Mouse (Mus musculus): ENCODE data around the gene Aars. TPM values are rescaled to one million over a fixed set of nuclear protein-coding genes. Genes with fewer than 3 reads are reported as not detected.

Aars gene
- polyA plus RNA-seq, 1 experiment from 2014 or later, result 52.3 TPM

DNA sequence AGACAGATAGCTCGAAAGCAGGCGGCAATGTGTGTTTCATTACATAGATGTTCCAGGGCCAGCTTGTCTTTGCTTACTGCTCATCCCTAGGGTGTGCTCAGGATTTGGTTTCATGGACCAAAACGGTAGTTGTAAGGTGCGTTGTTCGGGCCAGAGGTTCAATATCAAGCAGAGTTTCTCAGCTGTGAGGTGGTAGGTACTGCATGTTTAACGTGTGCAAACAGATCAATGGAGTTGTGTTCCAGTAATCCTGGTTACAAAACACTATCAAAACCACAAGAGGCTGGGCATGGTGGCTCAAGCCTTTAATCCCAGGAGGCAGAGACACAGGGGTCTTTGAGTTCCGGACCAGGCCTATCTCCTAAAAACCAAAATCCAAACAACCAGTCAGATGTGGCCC, 16.2 kb downstream of the Aars start:
- H3K27me3 ChIP-seq (replicated peaks; ENCODE audit: control insufficient read depth, insufficient read depth, low read length), result no peaks in the 10 kb centered on the region
- ATAC-seq, result no peak
- no peak overlapping the region for H3K27ac ChIP-seq (ENCODE audit: low read length)
- 92% methylated on average over 7 of the region's 7 CpGs for WGBS
- H3K4me2 ChIP-seq (ENCODE audit: low read depth, low read length), result no peak overlapping the region
- H3K36me3 ChIP-seq (ENCODE audit: control insufficient read depth, insufficient read depth, low read length), result peaks cover 36% of the 10 kb centered on the region
- H3K4me1 ChIP-seq (ENCODE audit: control insufficient read depth, insufficient read depth, low read length), result no peaks in the 10 kb centered on the region
- no peaks in the 10 kb centered on the region for H3K9me3 ChIP-seq (ENCODE audit: control insufficient read depth, low read length)
- no peak overlapping the region for H3K4me3 ChIP-seq (ENCODE audit: low read length)
- H3K9ac ChIP-seq (ENCODE audit: low read depth, low read length), result no peak overlapping the region

GRCm38 (mm10) chr8:111053827-111054518, 21.0 kb downstream of the Aars start:
- H3K4me2 ChIP-seq (ENCODE audit: low read depth, low read length), result no peak overlapping the region
- H3K9me3 ChIP-seq (ENCODE audit: control insufficient read depth, low read length), result no peaks in the 10 kb centered on the region
- H3K4me3 ChIP-seq (ENCODE audit: low read length), result no peak overlapping the region
- H3K36me3 ChIP-seq (ENCODE audit: control insufficient read depth, insufficient read depth, low read length), result peaks cover 46% of the 10 kb centered on the region
- WGBS, result 94% methylated on average over 12 of the region's 12 CpGs
- H3K4me1 ChIP-seq (ENCODE audit: control insufficient read depth, insufficient read depth, low read length), result peaks cover 17% of the 10 kb centered on the region
- ATAC-seq, result no peak
- no peak overlapping the region for H3K27ac ChIP-seq (ENCODE audit: low read length)
- no peaks in the 10 kb centered on the region for H3K27me3 ChIP-seq (replicated peaks; ENCODE audit: control insufficient read depth, insufficient read depth, low read length)
- H3K9ac ChIP-seq (ENCODE audit: low read depth, low read length), result no peak overlapping the region

- 90% methylated on average over 17 of the region's 17 CpGs for WGBS
- H3K4me3 ChIP-seq (ENCODE audit: low read length), result no peak overlapping the region
- no peak overlapping the region for H3K9ac ChIP-seq (ENCODE audit: low read depth, low read length)
- no peaks in the 10 kb centered on the region for H3K9me3 ChIP-seq (ENCODE audit: control insufficient read depth, low read length)
- peaks cover 25% of the 10 kb centered on the region for H3K4me1 ChIP-seq (ENCODE audit: control insufficient read depth, insufficient read depth, low read length)
- ATAC-seq, result no peak
- no peak overlapping the region for H3K27ac ChIP-seq (ENCODE audit: low read length)
- H3K27me3 ChIP-seq (replicated peaks; ENCODE audit: control insufficient read depth, insufficient read depth, low read length), result no peaks in the 10 kb centered on the region
- peaks cover 37% of the 10 kb centered on the region for H3K36me3 ChIP-seq (ENCODE audit: control insufficient read depth, insufficient read depth, low read length)
- H3K4me2 ChIP-seq (ENCODE audit: low read depth, low read length), result no peak overlapping the region
Observed at GRCm38 (mm10) chr8:111055031-111055634, 22.2 kb downstream of the Aars start.

GRCm38 (mm10) chr8:111055661-111056060, 22.7 kb downstream of the Aars start:
- H3K4me2 ChIP-seq (ENCODE audit: low read depth, low read length), result no peak overlapping the region
- 69% methylated on average over 2 of the region's 2 CpGs for WGBS

GRCm38 (mm10) chr8:111056158-111056663, 23.3 kb downstream of the Aars start, which contains the start of gene Exosc6:
Gene Exosc6, plus strand, starts transcription at chr8:111056339.
- Histone ChIP-seq H3K27me3 (replicated peaks; ENCODE audit: control insufficient read depth, insufficient read depth, low read length) (no peaks in the 10 kb centered on the region), H3K36me3 (ENCODE audit: control insufficient read depth, insufficient read depth, low read length) (peaks cover 34% of the 10 kb centered on the region), H3K4me2 (ENCODE audit: low read depth, low read length) (peak within 1 kb of the TSS; percentile 89), H3K9me3 (ENCODE audit: control insufficient read depth, low read length) (no peaks in the 10 kb centered on the region), H3K27ac (ENCODE audit: low read length) (peak within 1 kb of the TSS; percentile 92), H3K9ac (ENCODE audit: low read depth, low read length) (peak within 1 kb of the TSS; percentile 96), H3K4me3 (ENCODE audit: low read length) (peak within 1 kb of the TSS; percentile 93), H3K4me1 (ENCODE audit: control insufficient read depth, insufficient read depth, low read length) (peaks cover 35% of the 10 kb centered on the region)
- WGBS, result under 1% methylated on average over 66 of the region's 68 CpGs
- ATAC-seq, result peak; percentile 91

More at GRCm38 (mm10) chr8:111055661-111056060, 22.7 kb downstream of the Aars start:
- ATAC-seq, result 0 out of 2 replicates have a peak, but pooled peaks have one; percentile 12
- Histone ChIP-seq H3K36me3 (ENCODE audit: control insufficient read depth, insufficient read depth, low read length) (peaks cover 34% of the 10 kb centered on the region), H3K27me3 (replicated peaks; ENCODE audit: control insufficient read depth, insufficient read depth, low read length) (no peaks in the 10 kb centered on the region), H3K9ac (ENCODE audit: low read depth, low read length) (no peak overlapping the region), H3K4me1 (ENCODE audit: control insufficient read depth, insufficient read depth, low read length) (peaks cover 29% of the 10 kb centered on the region), H3K9me3 (ENCODE audit: control insufficient read depth, low read length) (no peaks in the 10 kb centered on the region), H3K4me3 (ENCODE audit: low read length) (peak overlapping the region; percentile 93), H3K27ac (ENCODE audit: low read length) (no peak overlapping the region)

DNA sequence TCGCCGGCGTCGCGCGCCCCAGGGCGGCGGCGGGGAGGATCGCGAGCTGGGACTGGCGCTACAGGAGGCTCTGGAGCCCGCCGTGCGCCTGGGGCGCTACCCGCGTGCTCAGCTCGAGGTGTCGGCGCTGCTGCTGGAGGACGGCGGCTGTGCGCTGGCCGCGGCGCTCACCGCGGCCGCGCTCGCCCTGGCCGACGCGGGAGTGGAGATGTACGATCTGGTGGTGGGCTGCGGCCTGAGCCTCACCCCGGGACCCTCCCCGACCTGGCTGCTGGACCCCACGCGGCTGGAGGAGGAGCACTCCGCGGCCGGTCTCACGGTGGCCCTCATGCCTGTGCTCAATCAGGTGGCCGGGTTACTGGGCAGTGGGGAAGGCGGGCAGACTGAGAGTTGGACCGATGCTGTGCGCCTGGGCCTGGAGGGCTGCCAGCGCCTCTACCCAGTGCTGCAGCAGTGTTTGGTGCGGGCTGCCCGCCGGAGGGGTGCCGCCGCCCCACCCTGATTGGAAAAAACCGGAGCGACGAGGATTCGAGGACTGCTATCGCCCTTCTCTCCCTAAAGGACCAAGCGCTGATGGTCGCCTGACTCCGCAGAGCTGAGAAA, 23.8 kb downstream of the Aars start:
- peak overlapping the region; percentile 96 for H3K9ac ChIP-seq (ENCODE audit: low read depth, low read length)
- no peaks in the 10 kb centered on the region for H3K27me3 ChIP-seq (replicated peaks; ENCODE audit: control insufficient read depth, insufficient read depth, low read length)
- H3K4me1 ChIP-seq (ENCODE audit: control insufficient read depth, insufficient read depth, low read length), result peaks cover 40% of the 10 kb centered on the region
- no peaks in the 10 kb centered on the region for H3K9me3 ChIP-seq (ENCODE audit: control insufficient read depth, low read length)
- peak overlapping the region; percentile 93 for H3K4me3 ChIP-seq (ENCODE audit: low read length)
- H3K4me2 ChIP-seq (ENCODE audit: low read depth, low read length), result peak overlapping the region; percentile 89
- H3K27ac ChIP-seq (ENCODE audit: low read length), result peak overlapping the region; percentile 92
- peak; percentile 66 for ATAC-seq
- H3K36me3 ChIP-seq (ENCODE audit: control insufficient read depth, insufficient read depth, low read length), result peaks cover 34% of the 10 kb centered on the region
- WGBS, result under 1% methylated on average over 56 of the region's 63 CpGs

DNA sequence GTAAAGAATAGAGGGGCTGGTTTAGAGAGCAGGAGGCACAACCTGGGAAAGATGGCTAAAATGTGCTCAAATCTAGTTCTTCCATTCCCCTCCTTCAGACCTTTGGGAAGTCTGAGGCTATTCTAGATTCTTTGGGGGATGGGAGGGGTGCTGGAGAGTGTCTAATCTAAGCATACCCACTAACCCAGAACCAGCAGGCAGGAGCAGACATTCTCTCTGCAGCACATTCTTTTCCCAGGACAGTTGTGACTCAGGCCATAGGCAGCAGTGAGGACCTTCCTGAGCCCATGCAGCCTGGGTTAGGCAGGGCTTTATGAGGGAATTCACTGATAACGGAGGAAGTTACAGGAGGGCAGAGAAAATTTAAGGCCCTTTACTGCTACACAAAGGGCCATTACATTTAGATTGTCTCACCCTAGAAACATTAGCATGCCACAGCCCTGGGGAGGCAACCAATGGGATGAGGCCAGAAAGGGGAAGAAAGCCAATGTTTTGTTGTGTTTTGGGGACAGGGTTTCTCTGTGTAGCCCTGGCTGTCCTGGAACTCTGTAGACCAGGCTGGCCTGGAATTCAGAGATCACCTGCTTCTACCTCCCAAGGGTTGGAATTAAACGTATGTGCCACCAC, 26.1 kb downstream of the Aars start:
- H3K27ac ChIP-seq (ENCODE audit: low read length), result no peak overlapping the region

GRCm38 (mm10) chr8:111061688-111062071, 28.7 kb downstream of the Aars start:
- ATAC-seq, result no peak
- peak overlapping the region; percentile 64 for H3K9ac ChIP-seq (ENCODE audit: low read depth, low read length)
- H3K4me1 ChIP-seq (ENCODE audit: control insufficient read depth, insufficient read depth, low read length), result peaks cover 41% of the 10 kb centered on the region
- H3K27ac ChIP-seq (ENCODE audit: low read length), result peak overlapping the region; percentile 31
- H3K4me3 ChIP-seq (ENCODE audit: low read length), result peak overlapping the region; percentile 71
- 1% methylated on average over 14 of the region's 14 CpGs for WGBS
- H3K9me3 ChIP-seq (ENCODE audit: control insufficient read depth, low read length), result no peaks in the 10 kb centered on the region
- peak overlapping the region; percentile 90 for H3K4me2 ChIP-seq (ENCODE audit: low read depth, low read length)
- no peaks in the 10 kb centered on the region for H3K27me3 ChIP-seq (replicated peaks; ENCODE audit: control insufficient read depth, insufficient read depth, low read length)
- no peaks in the 10 kb centered on the region for H3K36me3 ChIP-seq (ENCODE audit: control insufficient read depth, insufficient read depth, low read length)

More for the DNA sequence above, 26.1 kb downstream of the Aars start:
- Histone ChIP-seq H3K4me1 (ENCODE audit: control insufficient read depth, insufficient read depth, low read length) (peaks cover 41% of the 10 kb centered on the region), H3K4me3 (ENCODE audit: low read length) (no peak overlapping the region), H3K9me3 (ENCODE audit: control insufficient read depth, low read length) (no peaks in the 10 kb centered on the region), H3K36me3 (ENCODE audit: control insufficient read depth, insufficient read depth, low read length) (peaks cover 14% of the 10 kb centered on the region), H3K27me3 (replicated peaks; ENCODE audit: control insufficient read depth, insufficient read depth, low read length) (no peaks in the 10 kb centered on the region), H3K9ac (ENCODE audit: low read depth, low read length) (no peak overlapping the region), H3K4me2 (ENCODE audit: low read depth, low read length) (no peak overlapping the region)
- no peak for ATAC-seq
- 52% methylated on average over 2 of the region's 2 CpGs for WGBS

Data from intestine, embryonic 16.5 days (tissue).